Mouse (Mus musculus): ENCODE results near the gene Auts2.

DNA sequence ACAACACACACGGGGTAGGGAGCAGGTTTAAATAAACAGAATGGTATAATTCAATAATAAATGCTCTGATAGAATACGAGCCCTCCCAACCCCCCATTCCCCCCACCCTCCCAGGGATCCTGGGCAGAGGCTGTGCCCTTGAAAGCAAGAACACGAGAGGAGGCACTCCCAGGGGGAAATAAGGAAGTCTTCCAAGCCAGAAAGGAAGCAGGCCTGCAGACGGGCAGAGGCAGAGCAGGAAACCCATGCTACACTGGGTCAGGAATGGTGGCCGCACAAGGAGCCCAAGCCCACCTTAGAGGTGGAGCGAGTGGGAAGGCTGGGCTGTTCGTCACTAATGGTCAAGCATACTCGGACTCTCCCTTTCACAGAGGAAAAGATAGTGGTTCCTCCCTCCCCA lies 1051.3 kb downstream of the Auts2 start:
- TF ChIP-seq CHD2 (IDR thresholded peaks at IDR 0.05; ENCODE audit: low read depth, low read length) (no peak), HCFC1 (IDR thresholded peaks at IDR 0.05; ENCODE audit: borderline replicate concordance, insufficient read depth, low read length) (no peak)
